Mouse (Mus musculus) kidney, postnatal 25 days (tissue): ENCODE measurements at regions not wholly inside any gene's neighbourhood (a gene's known extent, or its start where the extent isn't known, plus 50 kb on each side); places are given as distances from the start of the nearest gene placed in this dataset.

Experiments used
- DNase-seq, 2 experiments: peaks; one replicate each; pipeline ENCODE4 v3.0.0; 2021; ENCODE audit warnings: mixed read lengths in 2 of 2

DNA sequence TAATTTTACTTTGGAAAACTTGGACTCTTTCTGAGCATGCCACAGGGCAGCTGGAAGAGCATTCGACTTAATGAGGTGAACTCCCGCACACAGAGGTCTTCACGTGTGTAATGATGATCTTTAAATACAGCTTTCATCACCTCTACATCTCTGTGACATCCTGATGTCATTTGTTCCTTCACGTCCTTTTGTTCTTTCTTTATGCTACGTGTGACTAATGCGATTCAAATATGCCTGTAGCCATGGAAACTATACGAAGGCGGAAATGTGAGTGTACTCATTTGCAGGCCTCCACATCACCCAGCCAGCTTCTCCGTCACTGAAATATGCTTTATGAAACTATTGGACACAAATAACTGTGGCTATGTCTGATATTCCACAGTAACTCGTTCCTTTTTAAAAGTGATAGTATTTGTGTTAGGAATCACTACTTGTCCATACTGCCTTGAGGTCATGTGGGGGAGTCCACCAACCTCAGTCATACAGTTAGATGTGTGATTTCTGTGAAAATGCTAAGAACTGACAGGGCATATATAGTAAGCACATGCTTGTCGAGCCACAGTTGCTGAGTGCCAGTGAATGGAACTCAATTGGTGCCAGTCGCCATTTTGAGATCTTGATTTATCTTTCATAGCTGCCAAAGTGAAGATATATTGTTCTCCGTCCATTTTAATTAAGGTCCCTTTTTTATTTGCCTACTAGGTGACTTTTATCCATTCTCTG is 145.9 kb downstream of the Plk2 start:
- no peak for DNase-seq

DNA sequence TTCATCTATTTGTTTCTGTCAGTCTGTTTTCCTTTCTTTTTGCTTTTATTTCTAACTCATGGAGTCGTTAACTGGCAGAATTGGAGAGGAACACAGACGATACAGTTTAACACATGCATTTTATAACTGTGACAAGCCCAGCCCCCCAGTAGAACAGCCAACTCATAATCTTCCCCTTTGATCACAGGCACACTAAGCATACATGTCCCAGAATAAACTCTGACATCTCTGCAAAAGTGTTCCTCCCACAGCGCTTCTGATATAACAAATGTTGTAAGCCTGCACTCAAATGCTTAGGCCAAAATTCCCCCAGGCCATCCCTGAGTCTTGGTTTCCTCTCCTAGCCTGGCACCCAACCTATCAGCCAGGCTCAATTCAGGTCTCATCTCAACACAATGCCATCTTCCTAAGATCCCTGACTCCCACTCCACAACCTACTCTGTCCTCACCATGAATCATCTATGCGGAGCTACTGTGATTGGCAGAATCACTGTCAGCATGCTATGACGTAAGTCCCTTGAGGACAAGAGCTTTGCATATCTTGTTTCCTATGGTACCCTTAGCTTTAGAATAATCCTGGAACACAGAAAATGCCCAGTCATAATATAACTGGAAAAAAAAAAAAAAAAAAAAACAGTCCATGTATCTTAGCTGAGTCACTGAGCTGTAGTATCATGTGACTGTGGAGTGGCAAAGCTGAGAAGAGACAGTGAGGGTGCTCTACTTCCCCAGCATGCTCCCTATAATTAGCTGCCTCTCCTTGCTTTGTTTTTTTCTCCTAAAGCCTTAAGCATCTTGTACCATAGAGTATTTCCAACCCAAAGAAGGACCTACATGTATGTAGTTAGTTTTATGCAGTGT is 146.7 kb downstream of the Plk2 start:
- DNase-seq = no peak

DNA sequence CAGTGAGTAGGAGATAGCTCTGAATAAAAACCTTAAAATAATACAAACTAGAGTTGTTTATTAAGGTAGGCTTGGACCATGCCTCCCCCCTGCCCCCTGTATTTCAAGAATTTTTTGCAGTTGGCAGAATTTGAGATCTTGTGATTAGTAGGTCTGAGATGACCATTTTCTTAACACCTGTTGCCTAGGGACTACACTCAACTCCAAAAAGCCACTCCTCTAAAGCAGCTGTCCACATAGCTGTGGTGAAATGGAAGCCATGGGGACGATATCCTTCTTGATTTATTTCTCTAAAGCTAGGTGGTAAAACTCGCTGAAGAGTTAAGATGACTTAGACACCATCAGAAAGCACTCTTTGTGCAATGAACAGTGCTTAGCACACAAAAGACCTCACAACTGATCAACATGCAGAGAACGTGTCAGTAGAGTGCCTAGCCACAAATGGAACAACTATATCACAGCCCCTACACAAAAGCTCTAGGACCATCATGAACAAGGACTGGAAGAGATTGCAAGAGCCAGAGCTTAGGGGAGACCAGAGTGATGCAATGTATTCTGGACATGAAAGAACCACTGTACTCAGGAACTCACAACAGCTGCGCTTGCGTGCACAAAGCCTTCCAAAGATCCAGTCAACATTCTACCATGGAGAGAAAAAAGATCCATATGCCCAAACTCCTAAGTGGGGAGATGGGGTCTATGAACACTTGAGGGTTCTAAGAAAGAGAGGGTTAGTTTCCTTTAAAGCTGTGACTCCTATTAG is 147.6 kb downstream of the Plk2 start:
- no peak for DNase-seq

DNA sequence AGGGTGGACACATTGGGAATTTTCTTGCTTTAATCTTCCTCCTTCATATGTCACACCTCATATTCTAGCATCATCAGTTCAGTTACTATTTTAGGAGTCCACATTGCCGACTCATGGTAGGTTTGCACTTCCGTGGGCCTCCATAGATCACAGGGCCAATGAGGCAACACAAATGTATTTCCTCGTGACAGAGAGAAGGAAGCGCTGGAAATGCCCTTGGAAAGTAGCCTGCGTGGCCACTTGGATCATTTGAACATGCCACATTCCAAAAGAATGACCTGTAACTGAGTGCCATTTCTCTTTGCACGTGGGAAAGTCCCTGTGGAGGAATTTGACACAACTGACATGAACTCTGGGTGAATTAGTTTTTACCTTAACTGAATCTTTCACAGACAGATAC is 150.6 kb downstream of the Plk2 start:
- DNase-seq = peak; percentile 35 to 54

DNA sequence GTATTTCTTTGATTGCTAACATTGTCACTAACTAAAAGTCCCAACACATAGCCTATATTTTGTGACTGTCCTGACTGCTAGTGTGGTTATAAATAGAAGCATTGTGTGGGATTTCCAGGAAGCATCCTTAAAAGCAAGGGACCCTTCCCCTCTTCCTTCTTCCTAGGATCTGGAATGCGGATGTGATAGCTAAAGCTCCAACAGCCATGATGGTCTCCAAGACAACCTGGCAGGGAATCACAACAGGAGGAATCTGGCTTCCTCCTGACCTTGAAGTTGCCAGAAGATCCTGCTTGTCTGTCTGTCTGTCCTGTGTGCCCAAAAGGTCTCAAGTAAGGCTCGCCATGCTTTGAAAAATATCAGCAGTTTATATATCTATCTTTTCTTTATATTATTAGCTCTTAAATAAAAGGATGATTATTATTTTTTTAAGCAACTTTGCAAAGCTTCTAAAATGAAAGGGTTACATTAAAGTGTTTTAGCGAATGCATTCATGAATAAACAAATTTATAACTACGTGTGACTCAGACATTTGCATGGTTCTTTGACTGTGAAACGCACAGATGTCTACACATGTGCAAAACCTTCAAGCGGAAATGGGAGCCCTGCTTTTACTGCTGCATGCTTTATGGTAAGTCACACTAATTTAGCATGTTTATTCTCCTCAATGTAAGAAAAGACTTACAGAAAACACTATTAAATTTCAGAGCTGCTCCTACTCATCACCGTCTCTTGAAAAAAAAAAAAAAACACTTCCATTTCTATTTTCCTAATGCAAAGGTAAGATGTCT is 160.9 kb downstream of the Plk2 start:
- peak in 1 of 2 experiments; percentile 42 for DNase-seq

DNA sequence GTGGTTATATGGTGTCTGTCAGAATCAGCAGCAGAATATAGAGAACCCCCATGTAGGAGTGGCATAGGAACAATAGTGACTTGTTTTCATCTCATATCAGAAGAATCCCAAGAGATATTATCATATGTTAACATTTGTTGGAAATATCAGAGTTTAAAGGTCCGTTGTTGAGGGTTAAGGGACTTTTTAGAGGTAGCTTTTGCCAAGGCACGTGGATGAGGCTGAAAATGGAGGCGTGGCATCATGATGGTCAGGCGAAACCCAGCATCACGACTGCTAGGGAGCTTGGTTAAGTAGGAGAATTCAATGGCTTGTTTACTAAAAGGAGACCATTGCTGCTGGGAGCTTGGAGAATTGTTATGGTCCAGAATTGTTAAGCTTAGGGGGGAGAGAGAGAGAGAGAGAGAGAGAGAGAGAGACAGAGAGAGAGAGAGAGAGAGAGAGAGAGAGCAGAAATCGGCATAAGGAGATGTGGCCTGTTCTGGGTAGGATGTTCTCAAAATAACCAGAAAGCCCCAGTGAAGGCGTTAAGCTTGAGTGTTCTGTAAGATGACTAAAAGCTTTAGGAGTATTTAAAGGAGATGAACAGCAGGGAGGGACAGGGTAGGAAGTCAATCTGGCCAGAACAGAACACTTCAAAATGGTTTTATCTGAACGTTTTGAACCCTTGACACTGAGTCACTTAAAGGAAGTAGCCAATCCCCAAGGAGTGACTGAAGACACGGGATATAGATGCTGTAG is 161.7 kb downstream of the Plk2 start:
- DNase-seq = no peak

DNA sequence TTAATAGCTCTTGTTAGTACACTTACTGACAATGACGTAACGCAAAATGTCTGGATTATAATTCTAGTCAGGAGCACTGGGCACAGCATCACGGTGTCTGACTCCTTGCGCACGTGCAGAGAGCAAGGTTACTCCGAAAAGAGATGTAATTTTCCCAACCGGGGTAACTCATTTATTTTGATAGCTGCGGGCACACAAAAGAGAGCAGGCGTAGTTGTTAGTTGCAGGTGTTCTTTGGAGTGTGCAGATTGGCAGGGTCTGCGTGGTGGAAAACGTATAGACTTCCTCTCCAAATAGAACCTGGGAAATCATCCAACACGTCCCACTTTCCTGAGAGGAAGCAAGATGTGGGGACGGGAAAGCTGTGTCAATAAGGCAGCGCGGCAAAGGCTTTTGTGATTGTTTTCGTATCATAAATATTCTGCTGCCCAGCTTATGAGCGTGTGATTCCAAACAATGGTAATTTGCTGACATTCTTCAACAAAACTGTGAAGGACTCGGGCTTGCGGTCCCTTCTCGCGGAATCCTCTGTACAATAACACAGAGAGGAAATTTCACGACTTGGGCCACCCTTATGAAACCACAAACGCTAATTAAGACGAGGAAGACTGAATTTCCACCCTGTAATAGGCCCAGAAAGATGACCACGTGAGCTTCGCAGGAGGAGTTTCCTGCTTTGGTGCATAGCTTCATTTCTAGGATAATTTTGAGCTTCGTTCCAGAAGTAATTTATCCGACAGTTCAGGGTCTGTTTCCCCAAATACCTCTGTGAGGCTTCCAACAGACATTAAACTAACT is 163.3 kb downstream of the Plk2 start:
- peak; percentile 33 to 54 for DNase-seq

DNA sequence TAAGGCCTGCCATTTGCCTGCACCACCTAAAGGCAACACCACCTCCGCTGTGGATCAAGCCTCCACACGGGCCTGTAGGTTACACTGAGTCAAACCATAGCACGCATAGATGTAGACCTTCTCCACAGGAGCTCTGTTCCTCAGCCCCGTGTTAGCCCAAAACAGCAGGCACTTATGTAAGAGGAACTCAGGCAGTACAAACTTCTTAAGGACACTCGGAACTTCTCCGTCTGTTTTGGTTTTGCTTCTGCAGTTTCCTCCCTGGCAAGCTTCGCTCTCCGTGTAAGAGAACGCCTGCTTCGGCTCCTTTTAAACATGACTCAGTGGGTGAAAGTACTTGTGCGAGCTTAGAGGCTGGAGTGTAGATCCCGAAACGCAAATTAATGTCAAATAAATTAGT is 165.7 kb downstream of the Plk2 start:
- DNase-seq = no peak

DNA sequence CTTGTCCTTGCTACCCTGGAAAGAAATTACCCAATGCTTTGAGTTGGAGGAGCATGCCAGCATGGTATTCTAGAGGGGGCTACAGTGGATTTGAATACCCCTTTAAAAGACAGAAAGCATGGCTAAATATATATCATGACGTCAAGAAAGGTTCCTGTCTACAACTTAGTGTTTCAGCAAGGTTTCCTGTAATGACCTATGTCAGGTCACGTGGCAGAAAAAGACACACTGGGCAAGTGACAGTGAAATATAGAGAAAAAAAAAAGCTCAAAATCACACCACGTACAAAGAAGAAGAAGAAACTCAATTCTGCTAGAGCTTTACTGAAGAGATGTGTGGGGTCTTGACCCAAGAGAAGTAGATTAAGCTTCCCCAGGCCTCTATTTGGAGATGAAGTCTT is 167.7 kb downstream of the Plk2 start:
- DNase-seq = no peak

DNA sequence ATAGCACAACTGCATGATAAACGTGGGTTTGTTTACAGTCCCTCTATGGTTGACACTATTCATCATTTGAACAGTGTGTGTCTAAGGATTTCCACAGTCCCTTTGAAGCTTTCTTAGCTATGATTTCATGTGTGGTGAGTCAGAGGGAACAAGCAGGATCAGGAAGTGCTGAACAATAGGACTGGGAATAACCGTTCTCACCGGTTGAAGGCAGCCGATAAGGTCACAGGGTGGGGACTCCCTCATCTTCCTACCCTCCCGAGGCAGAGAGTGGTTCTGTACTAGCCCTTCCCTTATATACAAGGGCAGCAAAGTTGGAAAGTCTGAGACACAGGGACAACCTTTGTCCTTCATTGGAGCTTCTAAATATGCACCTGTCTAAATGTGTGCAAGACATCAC is 168.1 kb downstream of the Plk2 start:
- peak in 1 of 2 experiments; percentile 79 for DNase-seq

DNA sequence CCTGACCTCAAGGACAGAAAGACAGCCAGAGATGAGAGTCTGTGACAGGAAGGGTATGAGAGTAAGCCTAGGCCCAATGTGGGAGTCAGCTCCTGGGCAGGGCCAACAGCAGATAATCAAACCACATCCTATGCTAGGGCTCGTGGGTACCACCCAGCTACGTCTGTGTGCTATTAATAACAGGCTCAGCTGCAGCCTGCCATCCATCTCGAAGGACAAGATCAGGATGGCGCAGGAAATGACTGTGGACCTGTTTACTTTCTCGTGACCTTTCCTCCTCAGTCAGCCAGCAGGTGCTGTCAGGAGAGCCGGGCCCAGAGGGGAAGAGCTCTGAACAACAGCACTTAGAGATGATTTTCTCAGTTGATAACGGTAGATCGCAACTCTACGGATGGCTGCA is 169.1 kb downstream of the Plk2 start:
- peak; percentile 30 to 78 for DNase-seq

DNA sequence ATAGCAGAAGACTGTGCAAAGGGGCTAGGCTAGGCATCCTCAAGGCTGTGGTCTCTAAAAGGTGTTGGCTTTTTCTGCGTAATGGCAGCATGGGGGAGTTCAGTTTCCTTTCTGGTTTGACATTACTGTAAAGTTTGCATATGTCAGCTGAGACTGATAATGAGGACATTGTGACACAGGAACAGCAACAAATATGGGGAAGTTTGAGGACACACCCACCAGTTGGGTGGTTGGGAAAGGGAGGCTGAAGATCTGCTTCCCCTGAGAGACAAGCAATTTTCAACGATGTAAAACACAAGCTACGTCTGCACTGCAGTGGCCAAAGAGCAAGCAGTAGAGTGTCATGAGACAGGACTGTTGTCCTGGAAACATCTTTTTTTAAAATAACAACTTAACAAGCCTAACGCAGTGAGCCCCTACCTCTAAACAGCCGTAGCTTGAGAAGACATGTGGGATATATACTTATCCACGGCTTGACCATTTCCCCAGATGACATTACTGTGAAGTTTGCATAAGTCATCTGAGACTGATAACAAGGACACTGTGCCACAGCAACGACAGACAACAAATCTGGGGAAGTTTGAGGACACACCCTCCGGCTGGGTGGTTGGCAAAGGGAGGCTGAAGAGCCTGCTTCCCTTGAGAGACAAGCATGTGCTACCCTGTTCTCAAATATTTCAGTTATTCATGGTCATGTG is 173.8 kb downstream of the Plk2 start:
- DNase-seq = no peak

DNA sequence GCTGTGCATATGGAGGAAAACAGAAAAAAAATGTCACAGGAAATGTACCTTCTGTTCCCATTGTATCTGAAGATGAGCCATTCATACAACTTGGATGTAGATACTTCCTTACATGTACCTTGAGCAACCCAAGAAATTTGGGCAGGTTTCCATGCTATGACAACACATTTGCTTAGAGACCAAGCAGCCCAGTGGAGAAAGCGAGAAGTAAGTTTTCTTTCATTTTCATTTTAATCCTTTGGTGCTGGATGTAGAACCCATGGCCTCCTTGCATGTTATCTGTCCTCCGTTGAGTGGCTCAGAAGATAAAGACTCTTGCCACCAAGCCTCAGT is 174.3 kb downstream of the Plk2 start:
- DNase-seq = no peak

DNA sequence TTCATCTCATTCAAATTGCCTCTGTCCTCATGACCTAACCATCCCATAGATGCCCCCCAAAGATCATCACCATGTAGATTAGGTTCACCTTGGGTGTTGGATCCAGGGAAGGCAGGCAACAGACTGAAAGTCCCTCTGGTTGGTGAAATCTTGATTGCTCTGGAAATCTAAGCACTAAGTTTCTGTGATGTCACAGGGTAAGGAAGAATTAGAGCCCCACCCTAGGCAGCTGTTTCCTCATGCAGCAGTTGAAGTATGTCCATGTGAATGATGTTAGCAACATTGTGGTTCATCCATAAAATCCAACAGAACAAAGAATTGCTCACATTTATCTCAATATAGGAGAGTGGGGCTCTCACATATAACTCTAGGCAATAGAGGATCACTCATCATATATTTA is 175.5 kb downstream of the Plk2 start:
- no peak for DNase-seq

DNA sequence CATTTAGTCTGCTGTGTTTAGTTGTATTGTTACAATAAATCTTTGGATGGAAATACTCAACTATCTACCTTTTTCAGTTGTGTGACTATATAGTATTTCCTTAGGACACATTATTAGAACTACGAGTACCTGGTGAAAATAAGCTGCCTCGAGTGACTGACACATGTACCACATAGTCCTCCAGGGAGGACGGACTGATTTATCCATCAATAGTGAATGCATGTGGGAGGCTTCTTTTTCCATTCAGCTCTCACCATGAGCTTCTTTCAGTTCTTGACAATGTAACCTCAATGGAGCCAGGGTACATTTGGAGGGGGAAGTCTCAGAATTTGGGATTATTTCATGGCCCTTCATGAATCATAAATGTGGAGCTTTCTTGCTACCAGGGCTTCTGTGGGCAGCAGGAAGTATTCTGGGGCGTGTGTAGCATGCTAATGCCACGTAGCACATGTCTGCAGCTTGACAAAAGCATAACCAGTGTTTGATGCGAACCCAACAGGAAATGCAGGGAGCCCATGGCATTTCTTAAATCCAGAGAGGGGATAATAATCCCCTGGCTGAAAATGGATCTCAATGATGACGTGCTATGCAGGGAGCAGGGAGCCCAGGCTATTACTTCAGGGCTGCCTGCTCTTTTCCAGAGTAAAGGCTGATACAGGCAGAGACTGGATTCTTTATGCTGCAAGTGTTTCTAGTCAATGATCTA is 178.7 kb downstream of the Plk2 start:
- DNase-seq = no peak

DNA sequence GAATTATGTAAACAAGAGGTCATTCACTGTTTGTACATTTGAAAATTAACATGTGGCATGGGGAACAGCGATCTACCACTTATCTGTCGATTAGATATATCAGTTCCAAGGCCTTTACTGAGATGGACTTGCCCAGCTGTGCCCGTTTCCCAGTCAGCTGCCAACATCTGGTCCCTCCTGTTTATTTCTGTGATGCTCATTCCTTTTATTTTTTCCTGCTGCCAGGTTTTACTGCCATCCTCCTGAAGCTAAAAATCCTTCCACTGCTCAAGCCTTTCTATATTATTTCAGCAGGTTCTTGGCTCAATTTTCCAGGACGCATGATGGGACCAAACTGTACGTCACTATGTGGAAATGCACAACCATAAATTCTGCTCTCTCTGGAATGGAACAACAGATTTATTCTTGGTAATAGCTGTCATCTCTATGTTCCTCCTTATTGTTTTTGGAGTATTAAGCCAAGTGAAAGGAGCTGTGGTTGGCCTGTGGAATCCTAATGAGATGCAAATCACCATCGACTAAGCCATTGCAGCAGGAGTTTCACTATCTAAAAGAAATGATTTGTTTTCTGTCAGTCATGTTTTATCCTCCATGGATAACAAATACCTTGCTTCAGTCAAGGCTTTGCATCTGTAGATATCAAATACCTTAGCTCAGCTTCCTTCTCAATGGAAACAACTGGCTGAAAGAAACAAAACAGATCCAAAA is 180.1 kb downstream of the Plk2 start:
- no peak for DNase-seq

DNA sequence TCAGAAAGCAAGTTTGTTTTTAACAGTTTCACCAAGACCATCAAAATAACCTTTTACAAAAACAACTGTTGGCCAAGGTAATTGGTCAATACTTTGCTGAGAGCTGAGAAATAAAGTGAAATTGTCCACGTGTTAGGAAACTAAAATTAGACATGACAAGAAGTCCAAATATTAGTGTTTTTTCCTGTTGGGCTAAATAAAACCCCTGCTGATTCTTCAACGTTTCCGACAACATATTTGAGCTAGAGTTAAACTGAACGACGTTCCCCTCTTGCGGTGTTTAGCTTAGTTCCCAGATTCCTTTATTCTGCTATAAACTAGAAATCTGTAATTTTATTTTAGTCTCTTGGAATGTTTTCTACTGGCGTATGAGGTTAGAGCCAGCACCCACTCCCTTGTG is 183.3 kb downstream of the Plk2 start:
- no peak for DNase-seq

DNA sequence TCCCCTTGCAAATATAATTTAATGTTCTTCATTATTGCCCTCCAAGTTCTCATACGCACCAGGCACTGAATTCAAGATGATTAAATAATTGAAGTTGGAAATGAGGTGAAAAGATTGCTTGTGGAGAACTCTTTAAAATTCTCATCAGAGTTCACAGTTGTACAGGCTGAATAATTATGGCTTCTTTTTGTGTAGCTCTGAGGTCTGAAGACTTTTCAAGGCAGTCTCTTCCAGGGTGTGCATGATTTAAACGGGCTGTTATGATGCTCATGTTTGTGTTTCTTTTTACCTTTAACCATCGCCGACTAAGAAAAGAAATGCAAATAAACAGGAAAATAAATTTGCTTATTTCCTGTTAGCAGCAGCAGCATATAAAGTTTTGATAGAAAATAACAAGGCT is 185.3 kb downstream of the Plk2 start:
- DNase-seq = no peak

DNA sequence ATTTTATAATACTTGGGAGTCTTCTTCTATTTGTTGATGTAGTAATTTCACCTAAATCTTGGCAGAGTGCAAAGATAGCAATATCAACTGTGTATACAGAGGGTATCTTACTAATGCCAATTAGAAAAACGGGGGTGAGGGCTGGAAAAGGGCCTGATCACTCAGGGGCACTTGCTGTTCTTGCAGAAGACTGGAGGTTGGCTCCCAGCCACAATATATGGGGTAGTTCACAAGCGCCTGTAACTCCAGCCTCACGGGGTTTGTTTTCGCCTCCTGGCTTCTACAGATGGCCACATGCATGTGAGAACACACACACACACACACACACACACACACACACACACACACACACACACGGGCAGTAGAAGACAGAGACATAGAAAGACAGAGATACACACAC is 185.7 kb downstream of the Plk2 start:
- no peak for DNase-seq
